Comparison of ENCODE assay signal across 7 mouse cellular contexts in the genomic region with DNA sequence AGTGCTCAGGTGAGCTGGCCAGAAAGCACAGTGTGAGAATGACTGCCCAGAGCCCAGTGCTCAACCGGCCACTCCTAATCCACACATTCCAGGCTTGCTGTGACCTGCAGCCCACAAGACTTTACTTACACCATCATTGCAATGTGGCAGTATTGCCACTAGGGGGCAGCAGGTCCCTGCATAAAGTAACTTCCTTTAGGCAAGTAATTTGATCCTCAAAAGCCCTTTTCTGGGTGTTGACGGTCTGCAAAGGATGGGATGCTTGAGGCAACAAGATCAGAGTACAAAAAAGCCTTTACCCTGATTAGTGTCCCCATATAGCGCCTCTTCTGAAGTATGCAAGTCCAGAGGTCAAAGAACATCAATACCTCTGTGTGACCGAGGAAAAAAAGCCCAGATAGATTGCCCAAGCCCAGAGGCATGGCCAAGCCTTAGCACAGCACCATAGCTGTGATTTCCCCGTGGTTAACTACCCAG.
DNase-seq lines count a peak whose midpoint lies in the region; ATAC-seq and TF ChIP-seq lines count a peak whose summit lies in the region.

No protein-coding gene starts in this region.

- H3K27ac ChIP-seq in kidney, adult 2 months (ENCODE audit: insufficient read depth, low read depth, low read length): no peak overlapping the region
- H3K27ac ChIP-seq in limb, embryonic 11.5 days (replicated peaks; ENCODE audit: low read depth, low read length): no peak overlapping the region

- H3K36me3 ChIP-seq in kidney, adult 2 months (ENCODE audit: control insufficient read depth, insufficient read depth, low read length): no peaks in the 10 kb centered on the region
- no peaks in the 10 kb centered on the region for H3K36me3 ChIP-seq in limb, embryonic 11.5 days (ENCODE audit: control insufficient read depth, insufficient read depth, low read length)

- H3K9ac ChIP-seq in limb, embryonic 11.5 days (ENCODE audit: low read length): no peak overlapping the region

- intact Hi-C loops in gastrocnemius, postnatal 36 days (cut with DNase I): loop anchor here (5.0 kb wide), 1 partner anchor 227 kb away; no protein-coding TSS in a partner anchor

- DNase-seq in adrenal gland, postnatal 10 days: peak; percentile 88
- DNase-seq in embryo, embryonic 11 days: peak; percentile 88
- peak; percentile 50 to 51 for DNase-seq in gastrocnemius, postnatal 36 days
- DNase-seq in kidney, adult 2 months: peak; percentile 81
- peak; percentile 92 for DNase-seq in limb, embryonic 11.5 days (ENCODE audit: low spot score)
- DNase-seq in monocyte, adult 2 months (ENCODE audit: low read depth in 1 of 2, low spot score in 2 of 2): peak; percentile 16 to 57
- DNase-seq in spleen, postnatal 14 days (ENCODE audit: low spot score in 2 of 2): peak; percentile 23 to 53

- 10% methylated on average over 5 of the region's 5 CpGs for WGBS in kidney, adult 2 months
- 15% methylated on average over 5 of the region's 5 CpGs for WGBS in limb, embryonic 11.5 days

- ATAC-seq in limb, embryonic 11.5 days (ENCODE audit: insufficient number of reproducible peaks, low FRiP score, low TSS enrichment, low read depth): peak; percentile 64; the same call in 1 of the 2 replicates

- H3K4me1 ChIP-seq in kidney, adult 2 months (ENCODE audit: control insufficient read depth, insufficient read depth, low read length): peaks cover under 1% of the 10 kb centered on the region; the same call in 1 of the 2 replicates
- no peaks in the 10 kb centered on the region for H3K4me1 ChIP-seq in limb, embryonic 11.5 days (ENCODE audit: control insufficient read depth, insufficient read depth, low read length)

- TF ChIP-seq CTCF in kidney, adult 2 months (conservative IDR thresholded peaks at IDR 0.05; ENCODE audit: insufficient read depth, insufficient read length, low read depth, low read length): peak; percentile 84

- H3K4me2 ChIP-seq in limb, embryonic 11.5 days (ENCODE audit: low read depth, severe bottlenecking): no peak overlapping the region

- no peak overlapping the region for H3K4me3 ChIP-seq in kidney, adult 2 months (ENCODE audit: insufficient read depth, low read depth, low read length)
- H3K4me3 ChIP-seq in limb, embryonic 11.5 days (ENCODE audit: low read depth, low read length): no peak overlapping the region

- H3K9me3 ChIP-seq in limb, embryonic 11.5 days (ENCODE audit: control insufficient read depth, low read length): no peaks in the 10 kb centered on the region

- no peak for TF ChIP-seq POLR2A in kidney, adult 2 months (IDR thresholded peaks at IDR 0.05; ENCODE audit: low read depth, low read length)

- H3K27me3 ChIP-seq in kidney, adult 2 months (replicated peaks; ENCODE audit: control insufficient read depth, insufficient read depth, low read length): no peaks in the 10 kb centered on the region
- no peaks in the 10 kb centered on the region for H3K27me3 ChIP-seq in limb, embryonic 11.5 days (ENCODE audit: control insufficient read depth, insufficient read depth, low read length)

Comparison
In these comparisons a context has a peak if more than half of its experiments do, and no peak if none do; other contexts are left out.
1. DNase-seq: peak in every context shown above with its lines; median percentile 92 in limb, embryonic 11.5 days; 88 in adrenal gland, postnatal 10 days; 88 in embryo, embryonic 11 days; 81 in kidney, adult 2 months; 50 in gastrocnemius, postnatal 36 days; 38 in spleen, postnatal 14 days; 36 in monocyte, adult 2 months.